Mouse (Mus musculus) intestine, embryonic 15.5 days (tissue): ENCODE data around the gene Supt4a. TPM values are rescaled to one million over a fixed set of nuclear protein-coding genes. Genes with fewer than 3 reads are reported as not detected.

ENCODE experiments used
- ATAC-seq: fragments of 200-750 bp; cut with Nextera tagmentation; 2 replicates; pipeline ENCODE4 v1.8.0; 2017; ENCODE audit warnings: moderate TSS enrichment, moderate library complexity
- H3K27ac ChIP-seq: fragments of 300-500 bp; sonication (generic); 2 replicates; pipeline ENCODE4 v1.5.1; 2015; ENCODE audit warnings: mild to moderate bottlenecking, inconsistent platforms
- H3K27me3 ChIP-seq: fragments of 300-500 bp; sonication (generic); replicated peaks from 2 replicates; pipeline ENCODE4 v1.6.1; 2015; ENCODE audit warnings: inconsistent platforms
- H3K36me3 ChIP-seq: fragments of 300-500 bp; sonication (generic); 2 replicates; pipeline ENCODE4 v1.6.1; 2015; ENCODE audit warnings: inconsistent platforms
- H3K4me1 ChIP-seq: fragments of 300-500 bp; sonication (generic); replicated peaks from 2 replicates; pipeline ENCODE4 v1.6.1; 2015; ENCODE audit warnings: inconsistent platforms
- H3K4me2 ChIP-seq: fragments of 300-500 bp; sonication (generic); replicated peaks from 2 replicates; pipeline ENCODE4 v1.6.1; 2015; ENCODE audit warnings: mild to moderate bottlenecking, inconsistent platforms
- H3K4me3 ChIP-seq: fragments of 300-500 bp; sonication (generic); replicated peaks from 2 replicates; pipeline ENCODE4 v1.5.1; 2015; ENCODE audit warnings: inconsistent platforms
- H3K9ac ChIP-seq: fragments of 300-500 bp; sonication (generic); 2 replicates; pipeline ENCODE4 v1.6.1; 2015; ENCODE audit warnings: inconsistent platforms
- H3K9me3 ChIP-seq: fragments of 300-500 bp; sonication (generic); 2 replicates; pipeline ENCODE4 v1.6.1; 2016; ENCODE audit warnings: inconsistent platforms
- WGBS: fragments of 180-500 bp; shearing (Covaris S2); methylation state at CpG from one replicate; pipeline ENCODE4 v1.1.7; 2015; 5-methylcytosine and 5-hydroxymethylcytosine counted together
- polyA plus RNA-seq: library from polyadenylated mRNA; unstranded; fragments of >200 nt; fragmentation: Nextera tagmentation; extraction: Ambion mirVana; gene quantifications from 2 replicates; pipeline ENCODE4 v1.2.1, GENCODE M21; 2015

Supt4a gene
- 117 and 121 TPM in 2 replicates for polyA plus RNA-seq

DNA sequence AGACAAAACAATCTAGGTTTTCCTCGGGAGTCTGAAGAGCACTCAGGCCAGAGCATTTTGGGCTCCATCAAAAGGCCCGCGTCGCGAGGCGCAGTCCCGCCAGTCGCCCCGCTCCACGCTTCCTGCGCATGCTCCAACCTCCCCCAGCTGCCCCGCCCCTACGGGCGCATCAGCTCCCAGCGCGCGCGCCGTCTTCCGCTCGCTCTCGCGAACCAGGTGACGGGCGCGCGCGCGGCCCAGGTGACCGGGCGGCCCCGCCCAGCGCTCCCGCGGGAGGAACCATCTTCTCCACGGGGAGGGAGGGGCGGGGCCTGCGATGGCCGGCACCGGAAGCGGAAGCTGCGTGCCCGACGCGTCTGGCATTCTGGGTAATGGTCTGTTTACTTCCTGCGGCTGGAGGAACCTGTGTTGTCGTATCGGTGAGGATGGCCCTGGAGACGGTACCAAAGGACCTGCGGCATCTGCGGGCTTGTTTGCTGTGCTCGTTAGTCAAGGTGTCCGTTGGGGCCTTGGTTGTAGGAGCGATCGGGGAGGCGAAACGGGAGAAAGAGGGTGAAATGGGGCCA lies at the start of gene Supt4a:
Gene Supt4a (plus strand): TSS at position 378 of the 566 bp plus-strand sequence.
- whole genome bisulfite sequencing, result under 1% methylated on average over 57 of the region's 57 CpGs
- Histone ChIP-seq H3K4me1 (peaks cover 14% of the 10 kb centered on the region), H3K27ac (peak within 1 kb of the TSS; percentile 80), H3K36me3 (peaks cover 13% of the 10 kb centered on the region; the same call in 1 of the 2 replicates), H3K9me3 (no peaks in the 10 kb centered on the region), H3K9ac (peak within 1 kb of the TSS; percentile 78), H3K27me3 (no peaks in the 10 kb centered on the region), H3K4me3 (peak within 1 kb of the TSS; percentile 84), H3K4me2 (peak within 1 kb of the TSS; percentile 78)
- peak; percentile 96 for ATAC-seq

DNA sequence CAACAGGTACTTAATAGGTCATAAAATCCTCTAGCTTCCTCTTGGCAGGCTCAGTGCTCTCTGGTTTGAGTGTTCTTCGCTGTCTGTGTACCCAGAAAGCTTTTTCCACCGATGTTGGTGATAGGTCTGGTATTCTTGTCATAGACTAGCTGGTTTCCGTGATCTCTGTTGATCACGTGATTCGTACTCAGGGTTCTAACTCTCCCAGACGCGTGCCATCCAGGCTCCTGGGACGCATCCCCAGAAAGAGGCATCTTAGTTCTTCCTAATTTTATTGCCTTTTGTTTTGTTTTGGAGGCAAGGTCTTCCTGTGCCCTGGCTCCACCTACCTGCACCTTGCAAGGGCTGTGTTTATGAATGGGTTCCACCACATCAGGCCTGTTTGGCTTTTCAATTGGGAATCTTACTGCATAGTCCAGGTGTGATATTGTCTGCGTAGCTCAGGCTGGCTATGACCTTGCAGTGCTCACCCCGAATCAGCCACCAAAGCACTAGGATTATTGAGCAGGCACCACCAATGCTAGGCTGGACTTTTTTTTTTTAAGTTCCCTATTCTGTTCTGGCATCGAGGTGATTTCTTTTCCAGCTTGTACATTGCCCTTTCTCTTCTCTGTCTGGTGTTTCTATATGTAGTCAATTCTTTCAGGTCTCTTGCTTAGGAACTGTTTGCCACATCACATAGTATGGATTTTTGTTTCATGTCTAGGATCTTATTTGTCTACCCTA lies 48.7 kb upstream of the Supt4a start:
- 49% methylated on average over 11 of the region's 11 CpGs for WGBS
- Histone ChIP-seq H3K27me3 (no peaks in the 10 kb centered on the region), H3K36me3 (no peaks in the 10 kb centered on the region), H3K9ac (no peak overlapping the region; the same call in 1 of the 2 replicates), H3K4me1 (peaks cover 22% of the 10 kb centered on the region), H3K4me2 (peak overlapping the region; percentile 51), H3K27ac (peak overlapping the region; percentile 68), H3K4me3 (no peak overlapping the region), H3K9me3 (no peaks in the 10 kb centered on the region)
- peak; percentile 21; the same call in 1 of the 2 replicates for ATAC-seq

DNA sequence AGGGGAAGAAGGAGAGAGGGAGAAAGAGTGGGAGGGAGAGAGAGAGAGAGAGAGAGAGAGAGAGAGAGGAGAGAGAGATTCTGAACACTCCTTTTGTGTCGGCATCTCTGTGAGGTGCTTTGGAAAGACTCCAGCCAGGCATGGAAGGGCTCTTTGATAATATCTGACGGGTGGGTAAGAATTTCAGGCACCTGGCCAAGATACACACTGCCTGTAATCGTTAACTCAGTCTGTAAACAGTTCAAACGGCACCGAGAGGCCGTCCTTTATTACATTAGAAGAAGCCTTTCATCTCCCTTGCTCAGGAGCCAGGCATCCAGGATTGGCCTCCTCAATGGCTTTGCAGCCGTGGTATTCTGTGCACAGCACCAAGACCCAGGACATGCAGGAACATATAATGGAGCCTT lies 47.9 kb upstream of the Supt4a start:
- no peaks in the 10 kb centered on the region for H3K36me3 ChIP-seq
- H3K9me3 ChIP-seq, result no peaks in the 10 kb centered on the region
- peak overlapping the region; percentile 51 for H3K4me2 ChIP-seq
- 0 out of 2 replicates have a peak overlapping the region, but pooled peaks have one; percentile 2 for H3K4me3 ChIP-seq
- peak; percentile 92 for ATAC-seq
- peaks cover 22% of the 10 kb centered on the region for H3K4me1 ChIP-seq
- peak overlapping the region; percentile 86 for H3K27ac ChIP-seq
- H3K27me3 ChIP-seq, result no peaks in the 10 kb centered on the region
- no peak overlapping the region for H3K9ac ChIP-seq
- 6% methylated on average over 7 of the region's 7 CpGs for WGBS

DNA sequence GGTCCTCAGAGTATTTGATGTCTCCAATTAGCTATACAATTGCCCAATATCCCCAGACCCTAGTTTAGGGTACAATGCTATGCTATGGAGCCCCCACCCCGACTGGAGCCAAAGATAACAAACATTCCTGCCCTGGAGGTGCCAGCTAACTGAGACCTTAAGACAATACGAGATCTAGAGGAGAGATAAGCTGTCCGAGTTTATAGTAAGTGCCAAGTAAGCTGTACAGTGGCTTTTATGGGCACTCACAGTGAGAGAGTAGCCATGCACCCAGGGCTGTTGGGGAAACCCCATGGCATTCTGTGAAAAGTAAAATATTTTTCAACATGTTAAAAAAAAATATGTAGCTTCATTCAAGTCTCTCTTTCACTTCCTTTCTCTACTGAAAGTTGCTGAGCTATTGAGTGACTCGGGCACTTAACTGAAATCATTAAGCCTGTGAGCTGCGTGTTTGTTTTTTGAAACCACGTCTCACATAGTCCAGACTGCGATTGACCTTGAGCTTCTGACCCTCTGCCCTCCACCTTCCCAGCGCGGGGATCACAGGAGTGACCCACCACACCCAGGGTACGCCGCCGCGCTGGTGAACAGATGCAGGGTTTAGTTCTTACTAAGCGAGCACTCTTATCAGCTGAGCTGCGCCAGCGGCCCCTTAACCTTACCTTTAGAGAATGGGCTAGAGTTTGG lies 47.2 kb upstream of the Supt4a start:
- Histone ChIP-seq H3K9me3 (no peaks in the 10 kb centered on the region), H3K4me3 (0 out of 2 replicates have a peak overlapping the region, but pooled peaks have one; percentile 2), H3K27me3 (no peaks in the 10 kb centered on the region), H3K4me2 (peak overlapping the region; percentile 51), H3K36me3 (no peaks in the 10 kb centered on the region), H3K4me1 (peaks cover 22% of the 10 kb centered on the region), H3K9ac (no peak overlapping the region), H3K27ac (peak overlapping the region; percentile 86)
- ATAC-seq, result peak; percentile 35
- WGBS, result 40% methylated on average over 16 of the region's 16 CpGs

DNA sequence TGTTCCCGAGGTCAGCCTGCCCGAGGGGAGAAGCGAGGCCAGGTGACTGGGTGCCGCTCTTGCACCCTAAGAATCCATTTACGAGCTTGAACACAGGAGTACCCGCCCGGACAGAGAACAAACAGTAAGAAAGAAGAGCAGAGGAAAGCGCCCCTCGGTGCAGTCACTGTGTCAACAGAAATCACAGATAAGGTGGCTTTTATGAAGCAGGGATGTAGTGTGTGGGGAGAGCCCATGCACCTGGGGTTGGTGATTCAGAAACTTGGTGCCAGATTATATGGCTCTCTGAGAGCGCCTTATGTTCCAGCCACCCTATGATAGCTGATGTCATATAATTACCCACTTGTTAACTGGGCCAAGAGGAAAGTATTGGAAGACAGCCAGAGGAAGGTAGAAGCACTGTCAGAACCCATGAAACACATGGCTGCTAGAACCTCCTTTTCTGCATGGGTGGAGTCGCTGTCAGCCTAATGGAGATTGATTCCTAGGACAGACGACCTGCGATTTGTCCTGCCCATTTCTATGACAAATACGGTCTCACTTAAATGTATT lies 40.1 kb upstream of the Supt4a start:
- H3K4me2 ChIP-seq, result peak overlapping the region; percentile 29
- ATAC-seq, result peak; percentile 94

DNA sequence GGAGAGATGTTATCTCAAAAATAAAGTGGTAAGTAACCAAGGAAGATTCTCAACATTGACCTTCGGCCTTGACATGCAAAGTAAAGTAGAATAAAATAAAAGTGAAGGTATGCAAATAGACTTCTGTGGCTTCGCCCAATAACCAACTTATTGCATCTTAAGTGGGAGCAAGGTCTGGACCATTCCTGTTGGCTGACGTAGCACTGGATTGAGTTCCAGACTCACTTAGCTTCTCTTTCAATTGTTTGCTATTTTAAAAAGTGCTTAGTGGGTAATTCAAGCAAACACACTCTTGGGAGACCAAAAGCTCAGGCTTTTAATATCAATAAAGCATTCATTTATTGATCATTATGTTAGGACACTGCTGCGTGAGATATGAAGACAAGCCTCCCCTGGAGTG lies 39.2 kb upstream of the Supt4a start:
- Histone ChIP-seq H3K27me3 (no peaks in the 10 kb centered on the region), H3K9me3 (no peaks in the 10 kb centered on the region), H3K27ac (peak overlapping the region; percentile 41), H3K36me3 (no peaks in the 10 kb centered on the region), H3K4me3 (no peak overlapping the region), H3K9ac (no peak overlapping the region), H3K4me2 (no peak overlapping the region), H3K4me1 (0 out of 2 replicates have a peak, but pooled peaks cover 21% of the 10 kb centered on the region)
- ATAC-seq, result no peak
- WGBS, result 80% methylated on average over 4 of the region's 4 CpGs

More for the DNA sequence above, 40.1 kb upstream of the Supt4a start:
- Histone ChIP-seq H3K9ac (no peak overlapping the region), H3K4me3 (no peak overlapping the region), H3K27ac (peak overlapping the region; percentile 61), H3K9me3 (no peaks in the 10 kb centered on the region), H3K27me3 (no peaks in the 10 kb centered on the region), H3K4me1 (0 out of 2 replicates have a peak, but pooled peaks cover 20% of the 10 kb centered on the region), H3K36me3 (no peaks in the 10 kb centered on the region)
- 49% methylated on average over 14 of the region's 14 CpGs for WGBS

DNA sequence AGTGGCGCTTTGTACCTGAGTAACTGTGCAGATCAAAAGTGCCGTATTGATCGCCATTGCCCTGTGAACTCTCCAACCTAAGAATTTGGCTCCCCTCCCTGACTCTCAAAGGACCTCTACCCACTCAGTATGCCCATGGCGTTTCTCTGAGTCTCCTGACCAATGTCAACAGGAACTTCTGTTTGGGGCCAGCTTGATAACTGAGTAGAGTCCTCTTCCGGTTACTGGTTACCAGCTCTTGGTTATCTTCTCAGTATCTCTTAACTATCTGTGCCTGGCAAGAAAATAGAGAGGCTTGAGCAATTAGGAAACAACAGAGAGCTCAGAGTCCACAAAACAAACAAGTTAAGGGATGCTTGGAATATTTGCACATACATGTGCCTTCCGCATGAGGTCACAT lies 36.2 kb upstream of the Supt4a start:
- no peaks in the 10 kb centered on the region for H3K27me3 ChIP-seq
- no peaks in the 10 kb centered on the region for H3K36me3 ChIP-seq
- no peak overlapping the region for H3K27ac ChIP-seq
- H3K4me3 ChIP-seq, result no peak overlapping the region
- ATAC-seq, result no peak
- H3K4me2 ChIP-seq, result no peak overlapping the region; the same call in 1 of the 2 replicates
- WGBS, result 66% methylated on average over 6 of the region's 6 CpGs
- peaks cover 25% of the 10 kb centered on the region; the same call in 1 of the 2 replicates for H3K4me1 ChIP-seq
- no peak overlapping the region for H3K9ac ChIP-seq
- no peaks in the 10 kb centered on the region for H3K9me3 ChIP-seq

DNA sequence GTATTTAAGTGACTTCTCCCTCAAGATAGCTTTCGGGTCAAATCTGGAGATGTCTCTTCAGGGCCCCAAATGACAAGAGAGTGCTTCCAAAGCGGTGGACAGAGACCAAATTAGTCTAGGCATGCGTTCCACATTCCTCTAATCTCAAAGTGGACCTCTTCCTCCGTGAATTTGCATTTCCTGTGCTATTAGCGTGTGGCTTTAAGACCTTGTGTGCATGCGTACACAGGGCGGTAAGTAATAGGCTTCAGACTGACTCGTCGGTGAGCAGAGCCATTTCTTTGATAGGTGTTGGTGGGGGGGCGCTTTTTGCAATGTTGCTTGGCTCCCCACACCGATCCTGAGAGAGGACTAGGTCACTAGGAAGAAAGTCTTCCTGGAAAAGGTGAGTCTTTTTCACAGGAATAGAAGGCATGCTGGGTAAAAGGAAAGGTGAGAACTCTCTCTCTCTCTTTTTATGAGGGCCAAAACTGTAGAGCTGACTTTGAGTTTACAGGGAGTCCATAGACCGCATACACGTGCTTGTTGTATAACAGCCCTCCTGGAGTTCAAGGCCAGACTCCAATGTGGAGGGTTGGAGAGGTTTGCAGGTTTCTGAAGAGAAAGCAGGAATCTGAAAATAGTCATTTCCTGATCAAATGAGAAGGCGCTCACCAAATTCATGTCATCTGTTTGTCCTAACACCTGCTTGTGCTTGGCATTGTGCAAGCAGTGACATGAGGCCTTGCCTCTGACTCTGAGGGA lies 35.3 kb upstream of the Supt4a start:
- Histone ChIP-seq H3K9me3 (no peaks in the 10 kb centered on the region), H3K9ac (no peak overlapping the region), H3K4me3 (no peak overlapping the region), H3K27ac (peak overlapping the region; percentile 46), H3K4me1 (peaks cover 24% of the 10 kb centered on the region; the same call in 1 of the 2 replicates), H3K4me2 (no peak overlapping the region; the same call in 1 of the 2 replicates), H3K36me3 (no peaks in the 10 kb centered on the region), H3K27me3 (no peaks in the 10 kb centered on the region)
- no peak for ATAC-seq
- 66% methylated on average over 14 of the region's 14 CpGs for WGBS

DNA sequence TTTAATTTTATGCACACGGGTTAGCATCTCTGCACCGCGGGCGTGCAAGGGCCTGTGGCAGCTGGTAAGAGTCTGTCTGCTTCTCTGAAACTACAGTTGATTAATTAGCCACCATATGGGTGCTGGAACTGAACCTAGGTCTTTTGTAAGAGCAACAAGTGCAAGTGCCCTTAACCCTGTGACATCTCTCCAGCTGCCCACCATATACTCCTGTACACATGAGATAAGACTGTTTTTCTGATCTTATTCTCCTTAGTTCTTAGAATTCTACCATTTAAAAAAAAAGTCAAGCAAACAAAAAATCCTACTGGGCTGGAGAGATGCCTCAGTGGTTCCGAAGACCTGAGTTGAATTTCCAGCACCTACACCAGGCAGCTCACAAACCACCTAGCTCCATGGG lies 33.7 kb upstream of the Supt4a start:
- 78% methylated on average over 5 of the region's 5 CpGs for WGBS
- peak overlapping the region; percentile 43 for H3K4me2 ChIP-seq

DNA sequence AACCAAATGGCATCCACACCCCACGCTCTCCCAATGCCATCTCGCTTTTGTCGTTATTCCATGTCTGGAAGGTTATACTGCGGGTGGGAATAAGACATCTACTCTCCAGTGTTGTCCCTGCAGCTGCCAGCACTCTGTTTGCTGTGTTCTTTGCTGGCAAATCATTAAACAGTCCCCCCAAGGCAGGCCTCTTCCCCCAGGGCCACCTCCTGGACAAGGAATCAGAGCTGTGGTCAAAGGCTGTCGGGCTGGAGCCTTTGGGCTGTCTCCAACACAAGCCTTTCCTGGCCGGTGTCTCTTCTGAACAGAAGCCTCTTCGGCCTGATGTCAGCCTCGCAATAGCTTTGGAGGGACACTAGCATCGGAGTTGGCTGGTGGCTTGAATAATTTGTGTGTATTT lies 33.1 kb upstream of the Supt4a start:
- Histone ChIP-seq H3K27me3 (no peaks in the 10 kb centered on the region), H3K27ac (peak overlapping the region; percentile 62; the same call in 1 of the 2 replicates), H3K4me1 (peaks cover 22% of the 10 kb centered on the region; the same call in 1 of the 2 replicates), H3K9me3 (no peaks in the 10 kb centered on the region), H3K9ac (no peak overlapping the region), H3K36me3 (no peaks in the 10 kb centered on the region), H3K4me2 (peak overlapping the region; percentile 43), H3K4me3 (0 out of 2 replicates have a peak overlapping the region, but pooled peaks have one; percentile 1)
- WGBS, result 59% methylated on average over 9 of the region's 9 CpGs
- ATAC-seq, result peak; percentile 55

More for the DNA sequence above, 33.7 kb upstream of the Supt4a start:
- Histone ChIP-seq H3K27ac (peak overlapping the region; percentile 62; the same call in 1 of the 2 replicates), H3K4me1 (peaks cover 24% of the 10 kb centered on the region; the same call in 1 of the 2 replicates), H3K36me3 (no peaks in the 10 kb centered on the region), H3K4me3 (no peak overlapping the region), H3K9ac (no peak overlapping the region), H3K27me3 (no peaks in the 10 kb centered on the region), H3K9me3 (no peaks in the 10 kb centered on the region)
- ATAC-seq, result no peak

DNA sequence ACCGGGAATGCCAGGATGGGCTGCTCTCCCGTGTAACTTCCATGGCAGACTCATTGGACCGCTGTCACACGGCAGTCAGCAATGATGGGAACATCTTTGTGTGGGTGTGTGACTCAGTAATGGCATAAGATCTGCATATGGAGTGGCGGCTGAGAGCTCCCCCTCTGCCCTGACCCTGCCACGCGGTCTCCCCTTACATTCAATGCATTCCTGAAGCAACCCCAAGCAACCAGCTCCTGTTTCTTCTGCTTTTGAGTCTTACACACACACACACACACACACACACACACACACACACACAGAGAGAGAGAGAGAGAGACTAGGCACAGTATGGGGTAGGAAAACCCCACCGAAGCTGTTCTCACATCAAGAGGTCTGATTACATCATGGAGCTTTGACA lies 29.8 kb upstream of the Supt4a start:
- no peaks in the 10 kb centered on the region for H3K27me3 ChIP-seq
- no peak for ATAC-seq
- no peaks in the 10 kb centered on the region for H3K9me3 ChIP-seq
- H3K27ac ChIP-seq, result peak overlapping the region; percentile 40; the same call in 1 of the 2 replicates
- no peak overlapping the region for H3K4me2 ChIP-seq
- 60% methylated on average over 8 of the region's 8 CpGs for WGBS
- no peak overlapping the region for H3K4me3 ChIP-seq
- H3K36me3 ChIP-seq, result no peaks in the 10 kb centered on the region
- no peak overlapping the region for H3K9ac ChIP-seq
- peaks cover 17% of the 10 kb centered on the region for H3K4me1 ChIP-seq
